Mouse (Mus musculus): ENCODE measurements around the gene Gm5737. TPM values are rescaled to one million over a fixed set of nuclear protein-coding genes. Genes with fewer than 3 reads are reported as not detected.
A peak's percentile ranks its signal among the peaks of the same experiment; 100 is the strongest.

Gene Gm5737
- polyA plus RNA-seq (2014; fragmentation: Nextera tagmentation; extraction: Ambion mirVana): not detected in 2 replicates

DNA sequence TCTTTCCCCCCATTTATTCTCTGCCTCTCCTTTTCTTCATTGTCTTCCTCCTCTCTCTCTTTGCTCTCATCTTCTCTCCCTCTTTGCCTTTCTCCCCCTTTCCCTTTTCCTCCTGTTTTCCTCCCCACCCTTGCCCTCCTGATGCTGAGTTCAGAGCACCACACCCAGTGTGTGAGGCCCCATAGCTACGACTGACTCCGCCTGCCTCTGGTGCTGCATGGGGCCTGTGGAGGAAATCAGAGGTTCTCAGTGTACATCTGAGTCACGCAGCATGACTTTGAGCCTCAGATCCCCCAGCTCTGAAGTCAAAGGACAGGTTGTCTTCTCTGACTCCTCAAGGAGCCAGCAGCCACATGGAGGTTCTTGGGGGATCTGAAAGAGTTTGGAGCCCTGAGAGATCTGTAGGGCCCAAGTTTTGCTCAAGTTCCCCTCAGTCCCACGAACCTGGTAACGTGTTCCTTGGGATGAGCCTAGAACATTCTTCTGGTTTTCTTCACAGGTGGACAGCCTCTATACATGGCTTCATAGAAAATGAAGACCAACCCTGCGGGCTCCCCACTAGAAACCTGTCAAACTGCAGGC, at the start of gene Gm5737:
Gm5737 (plus strand) TSS at position 532 of the 582 bp plus-strand sequence.
- DNase-seq (ENCODE audit: low spot score) (no peak), ATAC-seq (replicated peaks; ENCODE audit: low FRiP score, low TSS enrichment, low read depth) (no peak)
- H3K9me3 ChIP-seq (ENCODE audit: control insufficient read depth, low read length): no peaks in the 10 kb centered on the region

DNA sequence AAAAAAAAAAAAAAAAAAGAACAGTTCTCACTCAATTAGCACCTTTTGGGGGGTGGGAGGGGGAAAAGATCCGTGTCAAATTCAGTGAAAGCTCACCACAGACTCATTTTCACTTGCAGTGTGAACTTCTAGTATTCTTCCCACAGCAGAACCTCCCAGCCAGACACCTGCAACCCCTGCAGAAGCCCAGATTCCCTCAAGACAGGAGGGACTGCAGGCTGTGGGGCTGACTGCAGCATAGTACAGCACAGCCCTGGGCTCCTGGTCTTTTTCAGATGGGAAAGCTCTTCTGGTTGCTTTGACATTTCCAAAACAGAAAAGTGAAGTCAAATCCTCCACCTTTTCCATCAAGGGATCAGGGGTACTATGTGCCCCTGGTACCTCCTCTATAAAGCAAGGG, 44.8 kb upstream of the Gm5737 start:
- Histone ChIP-seq H3K27ac (ENCODE audit: low read depth) (no peak overlapping the region), H3K9me3 (ENCODE audit: control insufficient read depth, low read length) (no peaks in the 10 kb centered on the region), H3K4me1 (replicated peaks; ENCODE audit: control insufficient read depth, insufficient read depth, low read length) (no peaks in the 10 kb centered on the region; the same call in 1 of the 2 replicates), H3K9ac (ENCODE audit: low read length) (no peak overlapping the region), H3K36me3 (ENCODE audit: control insufficient read depth, insufficient read depth, low read length) (no peaks in the 10 kb centered on the region), H3K4me2 (ENCODE audit: low read length) (no peak overlapping the region), H3K4me3 (ENCODE audit: low read depth, low read length) (no peak overlapping the region), H3K27me3 (replicated peaks; ENCODE audit: control insufficient read depth, insufficient read depth, low read length) (no peaks in the 10 kb centered on the region)
- WGBS: 0% methylated on average over 1 of the region's 1 CpGs
- no peak for DNase-seq (ENCODE audit: low spot score)
- no peak for ATAC-seq (replicated peaks; ENCODE audit: low FRiP score, low TSS enrichment, low read depth)

More for the DNA sequence above, at the start of gene Gm5737:
- H3K36me3 ChIP-seq (ENCODE audit: control insufficient read depth, insufficient read depth, low read length): no peaks in the 10 kb centered on the region
- WGBS: 78% methylated on average over 6 of the region's 6 CpGs
- H3K27ac ChIP-seq (ENCODE audit: low read depth): no peak within 1 kb of the TSS; the same call in 1 of the 2 replicates
- H3K4me3 ChIP-seq (ENCODE audit: low read depth, low read length): no peak within 1 kb of the TSS
- no peak within 1 kb of the TSS for H3K4me2 ChIP-seq (ENCODE audit: low read length)
- H3K9ac ChIP-seq (ENCODE audit: low read length): no peak within 1 kb of the TSS
- no peaks in the 10 kb centered on the region for H3K4me1 ChIP-seq (replicated peaks; ENCODE audit: control insufficient read depth, insufficient read depth, low read length)
- H3K27me3 ChIP-seq (replicated peaks; ENCODE audit: control insufficient read depth, insufficient read depth, low read length): 0 out of 2 replicates have a peak, but pooled peaks cover 5% of the 10 kb centered on the region

DNA sequence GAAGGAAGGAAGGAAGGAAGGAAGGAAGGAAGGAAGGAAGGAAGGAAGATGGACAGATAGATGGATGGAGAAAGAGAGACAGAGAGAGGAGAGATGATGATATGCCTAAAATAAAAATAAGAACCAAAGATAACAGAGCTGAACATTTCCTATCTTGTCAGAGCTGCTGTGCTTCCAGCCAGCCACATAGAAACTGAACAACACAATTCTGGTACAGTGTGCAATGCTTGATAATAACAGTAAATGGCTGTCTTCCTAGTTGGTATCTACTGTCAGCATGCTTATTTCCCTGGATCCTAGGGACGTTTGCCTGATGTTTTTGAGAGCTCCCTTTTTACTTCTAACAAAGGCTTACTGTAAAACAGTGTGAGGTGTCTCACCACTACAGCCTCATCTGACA, 40.8 kb upstream of the Gm5737 start:
- Histone ChIP-seq H3K36me3 (ENCODE audit: control insufficient read depth, insufficient read depth, low read length) (no peaks in the 10 kb centered on the region), H3K4me3 (ENCODE audit: low read depth, low read length) (no peak overlapping the region), H3K4me2 (ENCODE audit: low read length) (no peak overlapping the region), H3K27ac (ENCODE audit: low read depth) (no peak overlapping the region), H3K9me3 (ENCODE audit: control insufficient read depth, low read length) (no peaks in the 10 kb centered on the region), H3K9ac (ENCODE audit: low read length) (no peak overlapping the region), H3K4me1 (replicated peaks; ENCODE audit: control insufficient read depth, insufficient read depth, low read length) (no peaks in the 10 kb centered on the region; the same call in 1 of the 2 replicates), H3K27me3 (replicated peaks; ENCODE audit: control insufficient read depth, insufficient read depth, low read length) (no peaks in the 10 kb centered on the region)
- ATAC-seq (replicated peaks; ENCODE audit: low FRiP score, low TSS enrichment, low read depth): no peak
- 52% methylated on average over 1 of the region's 1 CpGs for WGBS
- DNase-seq (ENCODE audit: low spot score): no peak

DNA sequence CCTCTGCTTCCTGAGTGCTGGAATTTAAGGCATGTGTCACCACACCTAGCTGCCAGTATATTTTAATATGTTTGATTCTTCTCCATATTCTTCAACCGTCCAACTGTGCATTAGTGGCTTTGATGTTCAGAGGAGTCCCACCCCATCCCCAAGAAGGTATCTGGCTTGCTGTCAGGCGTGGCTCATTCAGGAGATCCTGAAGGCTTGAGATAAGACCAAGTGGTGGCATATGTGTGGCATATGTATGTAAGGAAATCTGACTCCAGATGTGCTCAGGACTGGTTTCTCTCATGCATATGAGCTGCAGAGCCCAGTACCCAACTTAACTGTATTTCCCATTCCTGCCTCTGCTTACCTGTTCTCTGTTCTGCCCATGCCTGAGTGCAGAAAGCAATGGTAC, 34.2 kb upstream of the Gm5737 start:
- H3K9ac ChIP-seq (ENCODE audit: low read length): no peak overlapping the region
- H3K27ac ChIP-seq (ENCODE audit: low read depth): no peak overlapping the region
- ATAC-seq (replicated peaks; ENCODE audit: low FRiP score, low TSS enrichment, low read depth): no peak
- H3K9me3 ChIP-seq (ENCODE audit: control insufficient read depth, low read length): no peaks in the 10 kb centered on the region
- H3K4me3 ChIP-seq (ENCODE audit: low read depth, low read length): no peak overlapping the region
- H3K27me3 ChIP-seq (replicated peaks; ENCODE audit: control insufficient read depth, insufficient read depth, low read length): no peaks in the 10 kb centered on the region
- H3K4me2 ChIP-seq (ENCODE audit: low read length): no peak overlapping the region
- H3K36me3 ChIP-seq (ENCODE audit: control insufficient read depth, insufficient read depth, low read length): no peaks in the 10 kb centered on the region
- DNase-seq (ENCODE audit: low spot score): no peak
- no peaks in the 10 kb centered on the region for H3K4me1 ChIP-seq (replicated peaks; ENCODE audit: control insufficient read depth, insufficient read depth, low read length)
- WGBS: 61% methylated on average over 2 of the region's 2 CpGs

DNA sequence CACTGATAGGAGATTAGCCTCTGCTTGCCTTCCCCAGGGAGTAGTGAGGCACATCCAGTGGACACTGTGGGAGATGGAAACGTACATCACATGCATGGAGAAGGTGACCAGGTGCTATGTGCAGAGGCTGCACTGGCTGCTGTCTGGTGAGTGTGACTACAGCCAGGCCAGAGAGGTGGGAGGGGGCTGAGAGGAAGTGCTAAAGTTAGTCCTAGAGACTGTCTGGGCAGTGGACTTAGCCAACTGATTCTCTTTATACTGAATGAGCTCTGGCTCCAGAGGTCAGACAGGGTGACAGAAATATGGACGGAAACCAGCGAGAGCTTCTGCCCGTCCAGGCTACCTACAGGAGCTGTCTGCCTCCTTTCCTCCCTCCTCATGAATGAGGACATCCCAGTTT, 16.6 kb upstream of the Gm5737 start:
- H3K4me1 ChIP-seq (replicated peaks; ENCODE audit: control insufficient read depth, insufficient read depth, low read length): no peaks in the 10 kb centered on the region
- no peak for ATAC-seq (replicated peaks; ENCODE audit: low FRiP score, low TSS enrichment, low read depth)
- 64% methylated on average over 4 of the region's 4 CpGs for WGBS

DNA sequence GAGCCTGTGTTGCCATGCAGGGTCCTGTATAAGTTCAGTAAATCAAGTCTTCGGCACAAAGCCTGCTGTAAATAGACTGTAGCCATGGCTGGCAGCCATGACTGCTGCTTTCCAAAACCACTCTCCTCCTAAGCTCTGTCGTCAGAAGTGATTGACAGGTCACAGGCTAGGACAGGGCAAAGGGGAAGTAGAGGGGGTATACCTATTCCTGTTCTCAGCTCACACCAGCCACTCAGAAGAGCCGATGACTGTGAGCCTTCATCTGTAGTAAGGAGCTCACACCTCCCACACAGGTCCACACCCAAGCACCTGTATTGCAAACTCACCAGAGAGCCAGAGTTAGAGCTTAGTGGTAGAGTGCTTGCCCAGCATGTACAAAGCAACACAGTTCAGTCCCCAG, 15.8 kb upstream of the Gm5737 start:
- no peak overlapping the region for H3K27ac ChIP-seq (ENCODE audit: low read depth)
- DNase-seq (ENCODE audit: low spot score) (no peak), ATAC-seq (replicated peaks; ENCODE audit: low FRiP score, low TSS enrichment, low read depth) (no peak)
- H3K9me3 ChIP-seq (ENCODE audit: control insufficient read depth, low read length): no peaks in the 10 kb centered on the region
- no peak overlapping the region for H3K4me3 ChIP-seq (ENCODE audit: low read depth, low read length)
- no peaks in the 10 kb centered on the region for H3K36me3 ChIP-seq (ENCODE audit: control insufficient read depth, insufficient read depth, low read length)
- no peaks in the 10 kb centered on the region for H3K27me3 ChIP-seq (replicated peaks; ENCODE audit: control insufficient read depth, insufficient read depth, low read length)
- WGBS: 69% methylated on average over 3 of the region's 3 CpGs
- H3K9ac ChIP-seq (ENCODE audit: low read length): no peak overlapping the region
- no peaks in the 10 kb centered on the region for H3K4me1 ChIP-seq (replicated peaks; ENCODE audit: control insufficient read depth, insufficient read depth, low read length)
- H3K4me2 ChIP-seq (ENCODE audit: low read length): no peak overlapping the region

More for the DNA sequence above, 16.6 kb upstream of the Gm5737 start:
- H3K27me3 ChIP-seq (replicated peaks; ENCODE audit: control insufficient read depth, insufficient read depth, low read length): no peaks in the 10 kb centered on the region
- no peak overlapping the region for H3K4me3 ChIP-seq (ENCODE audit: low read depth, low read length)
- H3K4me2 ChIP-seq (ENCODE audit: low read length): no peak overlapping the region
- H3K9me3 ChIP-seq (ENCODE audit: control insufficient read depth, low read length): no peaks in the 10 kb centered on the region
- DNase-seq (ENCODE audit: low spot score): no peak
- no peak overlapping the region for H3K27ac ChIP-seq (ENCODE audit: low read depth)
- H3K9ac ChIP-seq (ENCODE audit: low read length): no peak overlapping the region
- H3K36me3 ChIP-seq (ENCODE audit: control insufficient read depth, insufficient read depth, low read length): no peaks in the 10 kb centered on the region

DNA sequence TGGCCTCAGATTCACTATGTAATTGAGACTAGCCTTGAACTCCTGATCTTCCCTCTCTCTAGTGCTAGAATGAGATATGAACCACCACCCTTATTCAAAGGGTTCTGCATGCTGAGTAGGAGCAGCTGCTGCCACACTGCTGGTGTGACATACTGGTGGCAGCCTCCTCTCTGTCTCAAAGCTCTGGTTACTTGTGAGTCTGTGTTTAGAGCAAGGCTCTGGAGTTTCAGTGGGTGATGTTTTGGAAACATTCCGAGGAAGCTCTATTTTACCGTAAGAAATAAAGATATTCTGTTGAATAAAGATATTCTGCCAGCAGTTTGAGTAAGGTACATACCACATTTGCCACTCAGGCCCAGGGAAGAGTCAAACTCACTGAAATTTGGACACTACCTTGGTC, 8.9 kb upstream of the Gm5737 start:
- Histone ChIP-seq H3K9ac (ENCODE audit: low read length) (no peak overlapping the region), H3K9me3 (ENCODE audit: control insufficient read depth, low read length) (no peaks in the 10 kb centered on the region), H3K27ac (ENCODE audit: low read depth) (no peak overlapping the region), H3K4me3 (ENCODE audit: low read depth, low read length) (no peak overlapping the region), H3K4me2 (ENCODE audit: low read length) (no peak overlapping the region), H3K4me1 (replicated peaks; ENCODE audit: control insufficient read depth, insufficient read depth, low read length) (no peaks in the 10 kb centered on the region), H3K27me3 (replicated peaks; ENCODE audit: control insufficient read depth, insufficient read depth, low read length) (no peaks in the 10 kb centered on the region), H3K36me3 (ENCODE audit: control insufficient read depth, insufficient read depth, low read length) (no peaks in the 10 kb centered on the region)
- 98% methylated on average over 2 of the region's 2 CpGs for WGBS
- no peak for DNase-seq (ENCODE audit: low spot score)
- ATAC-seq (replicated peaks; ENCODE audit: low FRiP score, low TSS enrichment, low read depth): no peak

DNA sequence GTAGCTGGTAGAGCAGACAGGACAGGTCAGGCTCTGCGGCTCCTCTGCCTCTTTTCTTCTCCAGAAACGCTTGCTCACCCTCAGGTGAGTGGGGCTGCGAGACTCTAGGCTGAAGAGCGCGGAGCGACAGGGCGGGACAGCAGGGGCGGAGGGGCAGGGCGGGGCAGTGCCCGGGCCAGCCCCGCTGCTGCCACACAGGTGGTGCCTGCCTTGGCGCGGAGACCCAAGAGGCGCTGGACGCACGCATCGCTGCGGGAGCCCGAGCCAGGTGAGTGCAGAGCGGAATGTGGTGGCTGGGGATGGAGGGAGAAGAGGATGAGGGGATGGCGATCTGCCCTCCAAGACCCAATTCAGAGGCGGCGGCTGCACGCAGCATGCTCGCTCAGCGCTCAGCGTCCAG, 2.5 kb upstream of the Gm5737 start:
- Histone ChIP-seq H3K9me3 (ENCODE audit: control insufficient read depth, low read length) (no peaks in the 10 kb centered on the region), H3K9ac (ENCODE audit: low read length) (no peak overlapping the region), H3K4me2 (ENCODE audit: low read length) (peak overlapping the region; percentile 46), H3K4me1 (replicated peaks; ENCODE audit: control insufficient read depth, insufficient read depth, low read length) (no peaks in the 10 kb centered on the region), H3K4me3 (ENCODE audit: low read depth, low read length) (peak overlapping the region; percentile 20; the same call in 1 of the 2 replicates), H3K36me3 (ENCODE audit: control insufficient read depth, insufficient read depth, low read length) (no peaks in the 10 kb centered on the region), H3K27ac (ENCODE audit: low read depth) (no peak overlapping the region), H3K27me3 (replicated peaks; ENCODE audit: control insufficient read depth, insufficient read depth, low read length) (0 out of 2 replicates have a peak, but pooled peaks cover 5% of the 10 kb centered on the region)
- 4% methylated on average over 26 of the region's 27 CpGs for whole genome bisulfite sequencing
- no peak for DNase-seq (ENCODE audit: low spot score)
- peak; percentile 42; the same call in 1 of the 2 replicates for ATAC-seq (replicated peaks; ENCODE audit: low FRiP score, low TSS enrichment, low read depth)

DNA sequence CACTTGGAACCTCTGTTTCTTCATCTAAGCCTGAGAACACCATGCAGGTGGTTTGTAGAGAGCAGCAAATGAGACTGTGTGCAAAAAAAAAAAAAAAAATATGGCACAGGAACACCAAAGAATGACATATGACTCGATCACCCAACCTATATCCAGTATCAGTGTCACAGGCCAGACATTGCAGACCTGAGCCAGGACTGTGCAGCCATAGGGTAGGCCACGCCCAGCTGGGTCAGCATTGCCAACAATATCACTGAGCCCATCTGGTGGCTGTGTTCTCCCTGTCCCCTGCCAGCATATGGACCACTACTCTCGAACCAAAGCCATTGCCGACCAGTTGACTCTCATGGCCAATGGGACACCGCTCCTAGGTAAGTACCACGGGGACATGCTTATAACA, 5.4 kb downstream of the Gm5737 start:
- H3K27ac ChIP-seq (ENCODE audit: low read depth): no peak overlapping the region
- H3K9me3 ChIP-seq (ENCODE audit: control insufficient read depth, low read length): no peaks in the 10 kb centered on the region
- no peaks in the 10 kb centered on the region for H3K4me1 ChIP-seq (replicated peaks; ENCODE audit: control insufficient read depth, insufficient read depth, low read length)
- no peak for ATAC-seq (replicated peaks; ENCODE audit: low FRiP score, low TSS enrichment, low read depth)
- no peak overlapping the region for H3K4me3 ChIP-seq (ENCODE audit: low read depth, low read length)
- no peak for DNase-seq (ENCODE audit: low spot score)
- 87% methylated on average over 6 of the region's 6 CpGs for WGBS
- H3K27me3 ChIP-seq (replicated peaks; ENCODE audit: control insufficient read depth, insufficient read depth, low read length): no peaks in the 10 kb centered on the region
- no peak overlapping the region for H3K9ac ChIP-seq (ENCODE audit: low read length)
- H3K36me3 ChIP-seq (ENCODE audit: control insufficient read depth, insufficient read depth, low read length): no peaks in the 10 kb centered on the region
- H3K4me2 ChIP-seq (ENCODE audit: low read length): no peak overlapping the region
